Mouse (Mus musculus) ES-CJ7 (cell line): Measurements from ENCODE around the gene Slc7a7.
A peak's percentile ranks its signal among the peaks of the same experiment; 100 is the strongest.

Experiments used
- DNase-seq: peaks from one replicate; pipeline ENCODE4 v3.0.0; 2011; ENCODE audit warnings: low read depth, low spot score

Slc7a7 gene

GRCm38 (mm10) chr14:54417623-54418081 lies at the start of gene Slc7a7:
Gene Slc7a7, minus strand, starts transcription at chr14:54417780.
- peak; percentile 94 for DNase-seq

DNA sequence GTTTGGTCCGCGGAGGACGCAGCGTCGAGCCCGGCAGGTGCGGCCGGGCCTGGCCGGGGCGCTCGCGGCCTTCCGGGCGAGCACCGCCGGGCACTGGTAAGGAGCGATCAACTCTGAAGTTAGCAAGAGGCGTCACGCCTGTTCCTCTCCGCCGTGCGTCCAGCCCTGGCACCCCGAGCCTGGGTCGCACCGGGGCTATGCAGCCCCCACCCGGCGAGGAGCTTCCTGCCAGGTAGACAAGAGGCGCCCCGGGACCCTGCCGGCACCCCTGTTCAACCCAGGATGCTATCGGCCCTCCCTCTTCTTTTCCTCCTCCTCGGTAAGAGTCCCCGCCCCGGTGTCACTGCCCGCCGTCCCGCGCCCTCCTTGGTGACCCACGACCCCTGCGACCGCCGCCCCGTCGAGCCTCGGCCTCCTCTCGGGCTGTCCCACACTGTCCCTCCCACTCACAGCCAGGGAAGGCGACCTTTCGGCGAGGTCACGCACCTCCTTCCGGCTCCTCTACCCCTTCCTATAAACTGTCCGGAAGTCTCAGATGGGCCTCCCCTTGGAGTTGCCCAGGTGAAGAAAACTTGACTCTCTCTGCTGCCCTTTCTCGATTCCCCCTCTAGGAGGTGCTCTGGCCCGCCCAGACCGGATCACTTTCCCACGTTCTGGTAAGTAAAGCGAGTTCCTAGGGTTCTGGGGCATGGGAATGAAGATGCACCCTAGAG lies 46.9 kb upstream of the Slc7a7 start:
- peak; percentile 93 for DNase-seq

- peak; percentile 89 for DNase-seq
Observed at GRCm38 (mm10) chr14:54463959-54464292, 46.3 kb upstream of the Slc7a7 start, which contains the start of gene Lrp10. Gene Lrp10, plus strand, starts transcription at chr14:54464137.

DNA sequence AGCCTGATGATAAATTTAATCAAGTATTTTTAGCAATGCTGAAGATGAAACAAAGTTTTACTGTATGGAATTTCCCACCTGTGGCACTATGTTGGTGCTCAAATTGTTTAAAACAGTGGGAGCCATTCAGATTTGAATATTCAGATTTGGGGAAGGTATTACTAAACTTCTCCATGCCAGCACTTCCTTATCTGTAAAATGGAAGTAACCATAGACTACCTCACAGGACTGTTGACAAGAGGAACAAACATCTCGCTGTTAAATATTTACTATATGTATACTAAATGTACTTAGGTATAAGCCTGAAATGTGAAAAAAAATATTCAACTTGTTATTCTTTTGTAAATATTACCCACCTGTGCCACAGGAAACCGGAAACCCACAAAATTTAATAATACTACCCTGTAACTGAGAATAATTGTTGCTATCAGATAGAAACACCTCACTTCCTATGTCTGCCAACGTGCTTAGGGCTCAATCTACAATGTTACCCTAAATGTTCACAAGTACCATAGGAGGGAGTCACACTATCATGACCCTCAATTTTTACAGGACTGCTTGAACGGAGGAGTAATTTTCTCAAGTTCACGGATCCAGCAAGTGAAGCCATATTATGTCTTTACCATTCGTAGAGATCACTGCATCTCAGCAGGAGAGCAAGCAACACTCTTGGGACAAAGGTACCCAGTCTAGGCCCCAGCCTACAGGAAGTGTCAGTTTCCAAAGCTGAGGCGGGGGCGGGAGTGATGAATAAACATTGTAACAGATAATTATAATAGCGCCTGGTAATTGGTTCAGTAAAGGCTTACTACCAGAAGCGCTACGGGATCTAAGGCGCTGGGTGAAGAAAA lies 45.8 kb upstream of the Slc7a7 start:
- DNase-seq, result no peak

DNA sequence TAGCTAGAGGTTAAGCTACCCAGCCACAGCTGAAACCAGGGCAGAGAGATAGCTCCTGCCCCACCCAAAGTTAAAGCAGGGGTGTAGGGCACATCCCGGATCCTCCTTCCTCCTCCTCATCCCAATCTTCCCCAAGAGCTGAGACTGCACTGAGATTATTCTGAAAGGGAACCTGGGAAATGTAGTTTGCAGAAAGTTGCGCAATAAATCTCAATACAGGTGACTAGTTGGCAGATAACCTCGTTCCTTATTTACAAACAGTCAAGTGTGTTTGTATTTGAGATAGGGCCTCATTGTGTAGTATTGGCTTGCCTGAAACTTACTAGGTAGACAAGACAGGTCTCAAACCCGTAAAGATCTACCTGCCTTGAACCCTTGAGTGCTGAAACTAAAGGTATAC lies 44.6 kb upstream of the Slc7a7 start:
- DNase-seq, result no peak

DNA sequence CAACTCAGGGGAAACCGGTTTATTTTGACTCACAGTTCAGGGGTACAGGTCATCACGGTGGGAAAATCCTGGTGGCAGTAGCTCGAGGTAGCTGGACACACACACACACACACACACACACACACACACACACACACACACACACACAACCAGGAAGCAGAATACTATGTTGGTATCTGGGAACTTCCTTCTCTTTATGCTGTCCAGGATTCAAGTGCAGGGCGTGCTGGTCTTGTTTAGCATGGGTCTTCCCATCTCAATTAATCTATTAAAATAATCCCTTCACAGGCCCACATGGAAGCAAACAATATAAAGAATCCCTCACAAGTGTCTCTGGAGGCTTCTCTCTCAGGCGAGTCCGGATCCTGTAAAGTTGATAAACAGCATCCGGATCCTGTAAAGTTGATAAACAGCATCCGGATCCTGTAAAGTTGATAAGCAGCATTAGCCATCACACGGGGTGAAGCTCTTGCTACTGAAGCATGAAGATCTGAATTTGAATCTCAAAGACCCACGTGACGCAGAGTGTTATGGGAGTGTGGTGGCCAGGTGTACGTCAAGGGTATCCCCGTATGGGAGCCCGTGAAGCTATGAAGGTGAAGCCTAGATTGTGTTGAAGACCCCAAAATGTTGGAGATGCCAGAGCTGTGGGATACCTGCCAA lies 40.5 kb upstream of the Slc7a7 start:
- DNase-seq, result no peak

GRCm38 (mm10) chr14:54454669-54455528 lies 37.3 kb upstream of the Slc7a7 start:
- no peak for DNase-seq

DNA sequence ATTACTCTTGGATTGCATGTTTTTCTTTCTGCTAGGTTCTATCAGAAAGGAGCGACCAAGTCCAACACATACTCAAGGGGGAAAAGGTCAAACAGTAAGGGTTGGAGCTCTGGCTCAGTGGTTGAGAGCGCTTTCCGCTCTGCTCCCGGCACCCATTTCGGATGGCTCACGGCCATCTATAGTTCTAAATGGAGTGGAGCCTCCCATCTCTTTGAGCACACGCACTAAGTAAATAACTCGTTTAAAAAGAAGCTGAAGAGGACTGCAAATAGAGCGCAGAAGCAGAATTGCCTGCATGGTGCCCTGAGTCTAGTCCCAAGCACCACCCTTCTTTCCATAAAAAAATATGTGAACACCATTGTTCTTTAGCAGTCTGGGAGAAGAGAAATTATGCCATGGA lies 36.0 kb upstream of the Slc7a7 start:
- no peak for DNase-seq

DNA sequence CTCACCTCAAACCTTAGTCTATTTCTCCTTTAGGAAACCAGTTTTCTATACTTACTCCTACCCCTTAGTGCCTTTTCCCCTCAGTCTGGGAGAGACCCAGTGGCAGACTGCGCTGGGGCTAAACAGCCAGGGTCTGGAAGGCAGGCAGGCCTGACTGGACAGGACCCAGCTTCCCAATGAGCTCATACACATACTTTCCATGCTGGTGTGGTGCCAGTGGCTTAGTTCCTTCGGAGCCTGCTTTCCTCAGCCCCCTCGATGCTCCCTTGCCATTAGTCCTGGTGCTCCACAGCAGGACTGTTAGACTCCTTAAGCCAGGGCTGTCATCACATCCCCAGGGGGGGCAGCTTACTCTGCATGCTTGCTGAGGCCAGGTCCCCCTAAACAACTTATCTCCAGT lies 27.9 kb upstream of the Slc7a7 start:
- no peak for DNase-seq

GRCm38 (mm10) chr14:54443712-54444618 lies 26.4 kb upstream of the Slc7a7 start:
- DNase-seq, result no peak

DNA sequence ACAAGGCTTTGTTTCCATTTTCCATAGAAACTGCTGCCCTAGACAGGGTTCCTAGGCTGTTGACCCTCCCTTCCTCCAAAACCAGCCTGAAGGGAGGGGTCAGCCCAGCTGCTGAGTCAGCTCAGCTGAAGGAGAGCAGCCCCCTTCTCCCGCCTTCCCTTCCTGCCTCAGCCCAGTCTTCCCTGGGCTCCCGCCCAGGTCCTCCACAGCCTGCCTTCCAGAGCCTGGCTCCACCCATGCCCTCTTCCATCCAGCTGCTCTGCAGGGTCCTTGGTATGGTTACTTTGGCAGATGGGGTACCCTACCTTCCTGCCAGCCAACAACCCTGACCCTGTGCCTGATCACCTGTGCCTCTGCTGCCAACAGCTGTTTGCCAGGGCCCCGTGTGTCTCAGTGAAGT lies 25.6 kb upstream of the Slc7a7 start:
- no peak for DNase-seq

- DNase-seq, result no peak
Observed at GRCm38 (mm10) chr14:54442548-54442947, 25.0 kb upstream of the Slc7a7 start.

GRCm38 (mm10) chr14:54441365-54441764 lies 23.8 kb upstream of the Slc7a7 start:
- peak; percentile 77 for DNase-seq

DNA sequence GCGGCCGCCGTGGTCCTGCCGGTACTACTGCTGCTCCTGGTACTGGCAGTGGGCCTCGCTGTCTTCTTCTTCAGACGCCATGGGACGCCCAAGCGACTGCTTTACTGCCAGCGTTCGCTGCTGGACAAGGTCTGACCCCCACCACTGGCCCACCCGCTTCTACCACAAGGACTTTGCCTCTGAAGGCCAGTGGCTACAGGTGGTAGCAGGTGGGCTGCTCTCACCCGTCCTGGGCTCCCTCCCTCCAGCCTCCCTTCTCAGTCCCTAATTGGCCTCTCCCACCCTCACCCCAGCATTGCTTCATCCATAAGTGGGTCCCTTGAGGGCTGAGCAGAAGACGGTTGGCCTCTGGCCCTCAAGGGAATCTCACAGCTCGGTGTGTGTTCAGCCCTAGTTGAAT lies 23.0 kb upstream of the Slc7a7 start:
- DNase-seq, result no peak

DNA sequence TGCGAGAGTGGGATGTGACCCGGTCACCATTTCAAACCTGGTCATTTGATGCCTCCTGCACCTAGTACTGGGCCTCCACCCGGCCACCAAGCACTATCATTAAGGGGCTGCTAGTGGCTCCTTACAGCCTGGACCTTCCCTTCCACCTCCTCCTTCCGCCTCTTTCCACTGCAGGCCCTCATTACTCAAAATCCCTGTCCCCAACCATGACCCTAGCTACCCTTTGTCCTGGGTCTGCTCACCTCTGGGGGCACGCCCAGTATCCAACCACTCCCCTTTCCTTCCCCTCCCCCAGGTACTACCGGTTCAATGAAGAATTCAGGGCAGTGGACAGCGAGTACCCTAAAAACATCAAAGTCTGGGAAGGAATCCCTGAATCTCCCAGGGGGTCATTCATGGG lies 22.0 kb upstream of the Slc7a7 start:
- DNase-seq, result no peak

DNA sequence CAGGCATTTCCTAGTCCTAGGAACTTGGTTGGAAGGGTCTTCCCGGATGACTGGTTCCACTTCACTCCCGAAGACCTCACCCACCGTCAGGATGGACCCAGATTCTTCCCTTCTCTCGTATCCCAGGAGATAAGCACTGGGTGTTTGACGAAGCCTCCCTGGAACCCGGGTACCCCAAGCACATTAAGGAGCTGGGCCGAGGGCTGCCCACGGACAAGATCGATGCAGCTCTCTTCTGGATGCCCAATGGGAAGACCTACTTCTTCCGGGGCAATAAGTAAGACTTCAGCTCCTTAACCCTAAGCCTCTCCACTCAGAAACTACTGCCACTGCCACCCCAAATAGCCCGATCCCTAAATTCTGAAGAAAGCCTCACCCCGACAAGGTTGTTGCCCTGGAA lies 21.6 kb upstream of the Slc7a7 start:
- no peak for DNase-seq

- no peak for DNase-seq
Observed at GRCm38 (mm10) chr14:54435194-54435918, 17.8 kb upstream of the Slc7a7 start.

- DNase-seq, result no peak
Observed at GRCm38 (mm10) chr14:54433941-54434531, 16.5 kb upstream of the Slc7a7 start.
